Mouse (Mus musculus) right cerebral cortex, postnatal 36 days (tissue): Measurements from ENCODE around the gene Tipin.
A peak's percentile ranks its signal among the peaks of the same experiment; 100 is the strongest.
"Not testable (repeated sequence)": the region's sequence is repeated elsewhere in the genome, so short reads cannot be mapped to it uniquely, and the experiment has no call there.

ENCODE experiments used
- DNase-seq, 2 experiments: peaks; one replicate each; pipeline ENCODE4 v3.0.0; 2022; ENCODE audit warnings: low spot score in 2 of 2, mixed read lengths in 1 of 2

Tipin gene

GRCm38 (mm10) chr9:64271249-64271648 is 10.1 kb upstream of the Tipin start:
- no peak for DNase-seq

- DNase-seq = peak; percentile 27 to 49
Observed at GRCm38 (mm10) chr9:64272611-64273010, 8.8 kb upstream of the Tipin start.

GRCm38 (mm10) chr9:64273757-64274156 is 7.6 kb upstream of the Tipin start:
- DNase-seq = peak in 1 of 2 experiments; percentile 30

GRCm38 (mm10) chr9:64274291-64274690 is 7.1 kb upstream of the Tipin start:
- DNase-seq = no peak

DNA sequence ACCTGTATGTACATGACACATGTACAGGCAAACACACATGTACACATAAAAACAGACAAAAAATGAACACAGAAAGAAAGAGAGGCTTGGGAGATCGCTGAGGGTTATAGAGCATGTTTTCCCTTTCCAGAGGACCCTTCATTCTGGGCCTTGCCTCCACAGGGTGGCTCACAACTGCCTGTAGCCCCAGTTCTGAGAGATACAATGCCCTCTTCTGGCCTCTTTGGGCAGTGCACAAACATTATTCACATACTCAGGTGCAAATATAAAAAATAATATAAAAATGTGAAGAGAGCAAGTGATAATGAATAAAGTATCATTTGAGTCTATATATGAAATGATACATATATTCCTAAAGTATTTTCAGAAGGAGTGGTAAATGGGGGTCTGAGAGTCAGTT is 6.5 kb upstream of the Tipin start:
- no peak for DNase-seq

- DNase-seq = peak in 1 of 2 experiments; percentile 27
Observed at GRCm38 (mm10) chr9:64277706-64278105, 3.7 kb upstream of the Tipin start.

- no peak for DNase-seq
Observed at GRCm38 (mm10) chr9:64278665-64279310, 2.6 kb upstream of the Tipin start.

- no peak for DNase-seq
Observed at GRCm38 (mm10) chr9:64281781-64282178, 399 bp downstream of the Tipin start.

DNA sequence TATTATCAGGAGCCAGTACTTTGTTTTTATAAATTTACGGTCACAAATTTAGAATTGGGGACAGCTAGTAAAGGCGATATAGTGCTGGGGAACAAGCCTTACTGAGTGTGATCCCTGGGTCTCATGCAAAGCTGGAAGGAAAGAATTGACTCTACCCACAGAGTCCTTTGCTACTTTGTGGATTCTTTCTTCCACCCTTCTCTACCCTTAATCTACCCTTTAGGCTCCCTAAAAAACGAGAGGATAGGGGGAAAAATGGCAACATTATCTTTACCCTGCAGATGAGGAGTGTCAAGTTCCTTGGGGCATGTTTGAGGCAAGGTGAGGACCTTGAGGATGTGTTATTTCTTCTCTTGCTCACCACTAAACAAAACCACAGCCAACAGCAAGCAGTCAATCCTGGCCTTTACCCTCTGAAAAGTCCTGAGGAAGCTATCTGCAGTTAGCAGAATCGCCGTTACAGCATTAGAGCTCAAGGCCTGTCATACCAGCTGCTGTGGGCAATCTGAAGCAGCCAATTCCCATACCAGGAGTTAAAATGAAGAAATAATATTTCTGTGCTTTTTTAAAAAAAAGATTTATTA is 1.1 kb downstream of the Tipin start:
- no peak for DNase-seq

GRCm38 (mm10) chr9:64303086-64303485 is 21.7 kb downstream of the Tipin start:
- DNase-seq = not testable (repeated sequence)

- no peak for DNase-seq
Observed at GRCm38 (mm10) chr9:64306476-64307312, 25.3 kb downstream of the Tipin start.

DNA sequence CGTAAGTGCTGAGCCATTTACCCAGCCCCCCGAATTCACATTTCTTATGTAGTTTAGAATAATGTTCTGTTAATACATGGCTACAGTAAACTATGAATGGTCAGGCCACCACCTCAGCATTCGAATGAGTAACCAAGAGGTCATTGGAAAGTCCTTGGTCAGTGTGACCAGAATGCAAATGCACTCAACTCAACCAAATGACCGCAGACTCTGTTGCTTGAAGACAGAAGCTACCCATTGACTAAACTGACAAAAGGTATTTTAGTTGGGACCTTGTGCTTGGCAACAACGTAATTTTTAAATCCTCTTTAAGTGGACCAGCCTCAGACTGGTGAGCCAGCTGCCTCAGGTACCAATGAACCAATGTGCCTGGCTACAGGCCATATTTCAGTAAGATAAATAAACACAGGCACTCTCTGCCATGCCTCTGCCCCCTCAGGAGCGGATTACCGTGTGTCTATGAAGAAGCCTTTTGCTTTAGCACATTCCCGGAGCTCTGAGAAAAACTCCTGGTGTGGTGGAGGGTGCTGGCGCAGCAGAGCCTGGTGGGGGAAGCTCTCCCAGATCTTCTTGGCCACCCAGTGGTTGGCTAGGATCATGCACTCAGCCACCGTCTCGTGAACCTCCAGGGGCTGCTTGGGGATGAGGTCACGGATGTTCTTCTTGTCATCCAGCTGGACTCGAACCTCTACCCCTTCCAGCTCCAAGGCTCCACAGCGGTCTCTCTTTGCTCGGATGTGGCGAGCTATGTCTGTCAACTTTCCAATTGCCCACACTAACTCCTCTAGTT is 29.8 kb downstream of the Tipin start:
- no peak for DNase-seq

DNA sequence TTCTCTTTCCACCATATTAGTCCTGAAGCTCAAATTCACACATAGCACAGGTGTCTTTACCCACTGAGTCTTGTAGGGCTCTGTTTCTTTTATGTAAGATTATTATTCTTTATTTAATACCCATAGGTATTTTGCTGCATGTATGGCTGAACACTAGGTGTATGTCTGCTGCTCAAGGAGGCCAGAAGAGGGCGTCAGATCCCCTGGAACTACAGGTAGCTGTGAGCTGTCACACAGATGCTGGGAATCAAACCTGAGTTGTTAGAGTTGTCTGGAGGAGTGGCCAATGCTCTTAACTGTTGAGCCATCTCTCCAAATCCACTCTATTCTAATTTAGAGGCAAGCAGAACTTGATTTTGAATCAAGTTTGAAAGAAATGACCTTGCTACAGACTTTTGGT is 30.7 kb downstream of the Tipin start:
- no peak for DNase-seq

GRCm38 (mm10) chr9:64314696-64315095 is 33.3 kb downstream of the Tipin start:
- DNase-seq = no peak

GRCm38 (mm10) chr9:64316986-64317385 is 35.6 kb downstream of the Tipin start:
- DNase-seq = no peak

DNA sequence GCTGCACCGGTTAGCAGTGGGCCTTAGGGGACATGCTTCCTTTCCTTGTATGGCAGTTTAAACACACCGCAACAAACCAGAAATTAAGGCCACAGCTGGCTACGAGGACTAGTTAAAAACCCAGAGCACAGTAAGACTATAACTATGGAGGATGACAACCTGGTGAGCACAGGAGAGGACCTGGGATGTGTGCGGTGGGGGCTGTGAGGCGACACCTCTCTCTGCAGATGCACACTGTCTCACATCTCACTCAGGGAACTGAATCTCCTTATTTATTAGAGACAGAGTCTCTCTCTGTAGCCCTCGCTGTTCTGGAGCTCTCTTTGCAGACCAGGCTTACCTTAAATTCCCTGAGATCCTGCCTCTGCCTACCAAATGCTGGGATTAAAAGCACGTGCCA is 42.6 kb downstream of the Tipin start:
- DNase-seq = no peak

- no peak for DNase-seq
Observed at GRCm38 (mm10) chr9:64335825-64336224, 54.4 kb downstream of the Tipin start.

GRCm38 (mm10) chr9:64339361-64339760 is 58.0 kb downstream of the Tipin start:
- no peak for DNase-seq

DNA sequence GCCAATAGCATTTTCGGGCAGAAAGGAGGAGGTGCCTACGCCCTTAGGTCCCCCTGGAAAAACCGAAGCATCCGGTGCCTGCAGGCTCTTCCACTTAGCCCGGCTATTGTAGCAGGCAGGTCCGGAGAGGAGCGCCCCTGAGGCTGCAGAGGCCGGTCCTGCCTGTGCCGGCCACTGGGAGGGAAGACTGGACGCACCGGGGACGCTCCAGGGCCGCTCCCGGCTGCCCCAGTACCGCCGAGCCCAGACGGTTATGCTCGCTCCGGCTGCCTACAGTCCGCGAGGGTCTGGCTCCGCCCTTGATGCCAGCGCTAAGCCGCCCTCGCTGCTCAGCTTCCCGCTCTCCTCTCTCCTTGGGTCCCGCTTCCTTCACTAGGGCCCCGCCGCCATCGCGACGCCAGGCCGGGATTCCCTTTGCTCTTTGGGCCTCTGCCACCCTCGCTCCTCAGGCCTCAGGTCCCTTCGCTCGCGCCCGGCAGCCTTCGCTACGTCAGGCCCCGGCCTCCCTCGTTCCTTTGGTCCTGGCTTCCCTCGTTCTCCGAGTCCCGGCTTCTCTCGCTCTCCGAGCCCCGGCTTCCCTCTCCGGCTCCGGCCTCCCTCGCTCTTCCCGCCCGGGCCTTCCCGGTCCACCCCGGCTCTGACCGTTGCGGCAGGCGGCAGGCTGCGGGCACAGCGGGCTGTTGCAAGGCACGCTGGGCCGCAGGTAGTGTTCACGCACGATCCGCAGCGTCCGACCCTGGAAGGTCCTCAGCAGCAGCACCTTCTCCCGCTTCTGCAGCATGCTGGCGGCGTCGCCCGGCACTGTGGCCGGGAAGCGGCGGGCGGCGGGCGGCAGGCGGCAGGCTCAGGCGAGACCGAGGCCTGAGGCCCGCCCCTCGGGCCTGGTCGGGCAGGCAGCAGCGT is 59.2 kb downstream of the Tipin start:
- peak; percentile 41 to 42 for DNase-seq

DNA sequence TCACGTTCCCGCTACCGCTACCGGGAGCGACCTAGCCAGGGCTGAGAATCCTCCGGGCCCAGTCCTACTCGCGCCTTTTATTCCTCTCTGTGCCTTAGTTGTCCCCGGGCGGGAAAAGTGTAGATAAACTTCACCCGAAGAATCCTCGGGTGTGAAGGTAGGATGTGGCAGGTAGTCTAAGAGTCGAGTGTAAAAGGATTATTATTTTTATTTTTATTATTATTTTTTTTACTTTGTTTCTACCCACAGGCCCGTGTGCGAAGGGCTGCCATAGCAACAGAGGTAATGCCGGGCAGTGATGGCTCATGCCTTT is 59.8 kb downstream of the Tipin start, which contains the start of gene Dis3l:
TSS of gene Dis3l (minus strand) at position 35 of the 313 bp plus-strand sequence.
- no peak for DNase-seq

- no peak for DNase-seq
Observed at GRCm38 (mm10) chr9:64341671-64342070, 60.3 kb downstream of the Tipin start.
